Mouse (Mus musculus) hindbrain, embryonic 11.5 days (tissue): ENCODE results near the gene Oxct2a. TPM values are rescaled to one million over a fixed set of nuclear protein-coding genes. Genes with fewer than 3 reads are reported as not detected.
A peak's percentile ranks its signal among the peaks of the same experiment; 100 is the strongest.

Experiments used
- ATAC-seq: fragments of 200-750 bp; cut with Nextera tagmentation; 2 replicates; pipeline ENCODE4 v1.8.0; 2017; ENCODE audit warnings: mild to moderate bottlenecking, moderate TSS enrichment, moderate library complexity; ENCODE audit not compliant: low FRiP score
- DNase-seq: peaks from one replicate; pipeline ENCODE4 v3.0.0-alpha.2; 2015; ENCODE audit warnings: low spot score
- H3K27ac ChIP-seq: fragments of 300-500 bp; sonication (generic); 2 replicates; pipeline ENCODE4 v1.5.1; 2014; ENCODE audit warnings: mild to moderate bottlenecking, low read depth, low read length
- H3K27me3 ChIP-seq: fragments of 300-500 bp; sonication (generic); 2 replicates; pipeline ENCODE4 v1.6.1; 2014; ENCODE audit warnings: mild to moderate bottlenecking, low read length, moderate library complexity, mixed read lengths; ENCODE audit not compliant: control insufficient read depth, insufficient read depth
- H3K36me3 ChIP-seq: fragments of 300-500 bp; sonication (generic); 2 replicates; pipeline ENCODE4 v1.6.1; 2014; ENCODE audit warnings: mild to moderate bottlenecking, low read length, moderate library complexity, mixed read lengths; ENCODE audit not compliant: control insufficient read depth, insufficient read depth
- H3K4me1 ChIP-seq: fragments of 300-500 bp; sonication (generic); replicated peaks from 2 replicates; pipeline ENCODE4 v1.6.1; 2014; ENCODE audit warnings: low read length, mixed read lengths; ENCODE audit not compliant: control insufficient read depth, insufficient read depth
- H3K4me2 ChIP-seq: fragments of 300-500 bp; sonication (generic); replicated peaks from 2 replicates; pipeline ENCODE4 v1.6.1; 2014; ENCODE audit warnings: mild to moderate bottlenecking, low read depth, low read length
- H3K4me3 ChIP-seq: fragments of 300-500 bp; sonication (generic); 2 replicates; pipeline ENCODE4 v1.5.1; 2014; ENCODE audit warnings: low read depth, low read length
- H3K9ac ChIP-seq: fragments of 300-500 bp; sonication (generic); 2 replicates; pipeline ENCODE4 v1.6.1; 2014; ENCODE audit warnings: low read depth, low read length
- H3K9me3 ChIP-seq: fragments of 300-500 bp; sonication (generic); 2 replicates; pipeline ENCODE4 v1.6.1; 2016; ENCODE audit warnings: low read length; ENCODE audit not compliant: control insufficient read depth
- WGBS: fragments of 180-500 bp; shearing (Covaris S2); extraction: QIAGEN DNeasy Blood & Tissue Kit; methylation state at CpG from one replicate; pipeline ENCODE4 v1.1.7; 2014; 5-methylcytosine and 5-hydroxymethylcytosine counted together
- polyA plus RNA-seq: library from polyadenylated mRNA; unstranded; fragments of >200 nt; fragmentation: Nextera tagmentation; extraction: Ambion mirVana; gene quantifications from 2 replicates; pipeline ENCODE4 v1.2.1, GENCODE M21; 2014

Gene Oxct2a
- polyA plus RNA-seq: not detected in 2 replicates

DNA sequence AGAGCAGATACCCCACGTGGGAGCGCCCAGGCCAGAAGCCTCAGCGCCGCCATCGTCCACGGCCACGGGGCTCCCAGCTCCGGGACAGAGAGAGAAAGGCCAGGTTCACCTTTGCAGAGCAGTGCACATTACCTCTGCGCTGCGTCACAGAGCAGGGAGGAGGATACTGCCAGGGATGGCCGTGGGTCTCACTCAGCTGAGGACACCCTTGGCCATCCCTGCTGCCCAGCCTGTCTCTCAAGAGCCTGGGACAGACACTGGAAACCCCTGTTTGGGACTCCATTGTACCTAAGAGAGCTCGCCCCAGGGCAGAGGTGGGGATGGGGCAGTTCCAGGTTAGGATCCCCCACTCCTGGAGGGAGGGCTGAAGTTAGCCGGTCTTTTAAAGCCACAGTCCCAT lies at the start of gene Oxct2a:
Gene Oxct2a, minus strand, starts transcription at position 101 of the 400 bp plus-strand sequence.
- H3K9me3 ChIP-seq: no peaks in the 10 kb centered on the region
- no peaks in the 10 kb centered on the region for H3K36me3 ChIP-seq
- WGBS: 7% methylated on average over 13 of the region's 13 CpGs
- DNase-seq (no peak), ATAC-seq (0 out of 2 replicates have a peak, but pooled peaks have one; percentile 10)
- H3K9ac ChIP-seq: no peak within 1 kb of the TSS
- H3K27ac ChIP-seq: no peak within 1 kb of the TSS
- H3K27me3 ChIP-seq: peaks cover 8% of the 10 kb centered on the region
- peak within 1 kb of the TSS; percentile 25 for H3K4me2 ChIP-seq
- H3K4me1 ChIP-seq: no peaks in the 10 kb centered on the region
- peak within 1 kb of the TSS; percentile 6; the same call in 1 of the 2 replicates for H3K4me3 ChIP-seq

DNA sequence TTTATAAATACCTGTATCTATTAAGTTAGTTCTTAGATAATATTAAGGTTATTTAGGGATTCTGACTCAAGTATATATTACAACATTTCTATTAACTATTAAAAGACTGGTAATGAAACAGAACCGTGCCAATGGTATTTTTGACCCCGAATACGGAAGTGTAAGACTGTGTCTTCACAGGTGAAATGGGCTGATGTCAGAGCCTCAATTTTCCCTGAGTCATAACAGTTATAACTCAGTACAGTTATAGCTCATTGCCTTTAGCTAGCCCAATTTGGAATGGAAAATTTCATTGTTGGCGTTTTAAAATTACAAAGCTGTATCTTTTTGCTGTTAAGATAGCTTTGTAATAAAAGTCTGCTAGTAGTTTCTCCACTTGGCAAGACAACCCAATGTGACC lies 40.1 kb upstream of the Oxct2a start:
- no peak for DNase-seq
- Histone ChIP-seq H3K4me2 (no peak overlapping the region), H3K9ac (no peak overlapping the region), H3K9me3 (no peaks in the 10 kb centered on the region), H3K4me1 (no peaks in the 10 kb centered on the region), H3K27ac (no peak overlapping the region), H3K4me3 (no peak overlapping the region), H3K27me3 (no peaks in the 10 kb centered on the region), H3K36me3 (peaks cover 26% of the 10 kb centered on the region)
- 96% methylated on average over 4 of the region's 4 CpGs for WGBS
- no peak for ATAC-seq

DNA sequence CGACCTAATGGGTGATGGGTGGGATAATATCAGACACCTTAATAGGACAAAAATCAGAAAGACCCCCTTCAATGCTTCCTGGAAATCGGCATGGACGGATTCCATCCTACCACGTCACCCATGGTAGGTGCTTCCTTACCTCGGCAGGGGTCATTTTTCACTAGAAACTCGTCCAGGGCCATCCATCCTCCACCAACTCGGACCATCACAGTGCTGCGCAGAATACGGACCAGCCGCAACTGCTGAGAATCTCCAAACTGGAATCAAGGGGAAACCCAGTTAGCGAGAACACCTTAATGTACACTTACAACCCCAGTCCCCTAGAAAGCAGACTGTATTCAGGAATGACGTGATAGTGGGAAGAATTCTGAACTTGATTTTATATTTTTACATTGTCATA lies 37.3 kb upstream of the Oxct2a start:
- Histone ChIP-seq H3K4me3 (no peak overlapping the region), H3K27ac (no peak overlapping the region), H3K9ac (no peak overlapping the region), H3K4me2 (no peak overlapping the region), H3K4me1 (no peaks in the 10 kb centered on the region), H3K36me3 (peaks cover 21% of the 10 kb centered on the region; the same call in 1 of the 2 replicates), H3K9me3 (no peaks in the 10 kb centered on the region), H3K27me3 (no peaks in the 10 kb centered on the region)
- no peak for ATAC-seq
- DNase-seq: no peak
- WGBS: 93% methylated on average over 12 of the region's 12 CpGs

DNA sequence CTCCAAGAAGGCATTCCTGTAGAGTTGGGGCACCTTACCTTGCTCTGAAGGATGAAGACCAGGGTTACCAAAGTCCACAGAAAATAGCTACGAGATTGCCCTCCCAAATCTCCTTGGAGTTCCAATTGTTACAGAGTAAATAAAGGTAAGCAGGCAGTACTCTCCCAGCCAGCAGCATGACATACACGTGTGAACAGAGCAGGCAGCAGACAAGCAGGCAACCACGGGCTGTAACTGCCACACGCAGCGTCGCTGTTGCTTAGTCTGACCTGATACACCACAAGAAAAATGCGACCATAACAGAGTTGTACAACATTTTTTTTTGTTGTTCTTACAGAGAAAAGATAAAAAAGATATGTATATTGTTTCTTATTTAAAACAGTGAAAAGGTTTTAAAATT lies 35.2 kb upstream of the Oxct2a start:
- no peak overlapping the region for H3K4me3 ChIP-seq
- WGBS: 93% methylated on average over 7 of the region's 7 CpGs
- no peak for DNase-seq
- peaks cover 27% of the 10 kb centered on the region for H3K36me3 ChIP-seq
- no peak for ATAC-seq
- H3K27me3 ChIP-seq: no peaks in the 10 kb centered on the region
- H3K9ac ChIP-seq: no peak overlapping the region
- H3K9me3 ChIP-seq: no peaks in the 10 kb centered on the region
- H3K4me1 ChIP-seq: no peaks in the 10 kb centered on the region
- no peak overlapping the region for H3K4me2 ChIP-seq
- no peak overlapping the region for H3K27ac ChIP-seq

DNA sequence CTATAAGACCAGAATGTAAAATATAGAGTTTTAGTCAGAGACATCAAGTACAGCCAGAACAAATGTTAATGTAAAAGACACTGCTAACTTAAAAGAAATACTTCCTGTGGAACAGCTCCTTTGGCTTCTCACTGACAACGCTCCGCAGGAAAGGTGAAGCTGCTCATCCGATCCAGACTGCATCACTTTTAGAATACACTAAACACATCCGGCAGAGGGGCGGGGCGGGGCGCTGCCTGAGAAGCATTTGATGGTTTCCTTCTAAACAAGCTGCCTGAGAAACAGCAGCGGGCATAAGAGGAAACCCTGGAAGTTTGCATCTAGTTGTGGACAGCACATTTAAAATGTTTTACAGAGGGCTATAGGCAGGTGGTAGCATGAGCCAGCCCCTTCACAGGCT lies 32.5 kb upstream of the Oxct2a start:
- DNase-seq (no peak), ATAC-seq (no peak)
- H3K4me1 ChIP-seq: no peaks in the 10 kb centered on the region
- H3K36me3 ChIP-seq: peaks cover 31% of the 10 kb centered on the region
- WGBS: 91% methylated on average over 8 of the region's 8 CpGs
- no peak overlapping the region for H3K9ac ChIP-seq
- no peak overlapping the region for H3K27ac ChIP-seq
- no peaks in the 10 kb centered on the region for H3K9me3 ChIP-seq
- H3K4me2 ChIP-seq: no peak overlapping the region
- H3K4me3 ChIP-seq: no peak overlapping the region
- no peaks in the 10 kb centered on the region for H3K27me3 ChIP-seq

DNA sequence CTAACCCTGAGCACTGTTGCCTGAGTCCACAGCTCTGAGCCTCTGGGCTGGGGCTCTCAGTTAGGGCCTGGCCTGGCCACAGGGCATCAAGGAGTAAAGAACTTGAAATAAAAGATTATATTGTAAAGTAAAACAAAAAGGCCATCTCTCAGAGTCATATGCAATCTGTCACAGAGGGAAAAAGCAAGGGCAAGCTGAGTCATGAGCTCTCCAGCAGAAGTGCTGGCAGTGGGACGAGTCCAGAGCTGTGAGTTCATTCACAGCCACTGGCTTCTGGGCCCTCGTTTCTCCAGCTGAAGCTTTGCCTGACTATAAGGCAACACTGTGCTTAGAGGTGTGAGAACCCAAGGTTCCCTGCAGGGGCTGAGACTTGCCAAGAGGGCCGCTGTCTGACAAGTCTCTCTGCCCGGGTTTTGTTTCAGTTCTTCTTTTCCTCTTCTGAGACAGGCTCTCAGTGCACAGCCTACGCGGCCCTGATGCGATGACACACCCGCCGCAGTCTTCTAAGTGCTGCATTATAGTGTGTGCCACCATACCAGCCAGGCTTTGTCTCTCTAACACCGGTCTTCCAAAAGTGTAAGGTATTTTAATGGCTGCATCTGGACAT lies 29.9 kb upstream of the Oxct2a start:
- 91% methylated on average over 10 of the region's 10 CpGs for WGBS
- H3K4me1 ChIP-seq: no peaks in the 10 kb centered on the region
- no peak for ATAC-seq
- H3K9me3 ChIP-seq: no peaks in the 10 kb centered on the region
- no peak overlapping the region for H3K4me2 ChIP-seq
- H3K4me3 ChIP-seq: no peak overlapping the region
- DNase-seq: no peak
- H3K9ac ChIP-seq: no peak overlapping the region
- H3K27ac ChIP-seq: no peak overlapping the region
- H3K27me3 ChIP-seq: no peaks in the 10 kb centered on the region
- H3K36me3 ChIP-seq: peaks cover 26% of the 10 kb centered on the region

DNA sequence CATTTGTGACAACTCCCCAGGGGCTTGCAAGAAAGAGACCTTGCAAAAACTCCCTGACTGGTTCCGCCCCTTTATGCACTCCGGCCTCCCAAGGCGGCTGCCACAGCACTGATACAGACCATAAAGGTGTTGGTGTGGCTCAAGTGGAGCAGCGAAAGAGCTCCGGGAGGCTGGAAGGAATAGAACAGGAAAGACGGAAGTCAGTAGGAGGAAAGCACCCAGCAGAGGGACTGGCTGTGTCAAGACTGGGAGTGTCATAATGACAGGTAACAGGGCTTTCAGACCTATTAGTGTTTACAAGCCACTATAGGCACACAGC lies 20.0 kb upstream of the Oxct2a start:
- Histone ChIP-seq H3K9me3 (no peaks in the 10 kb centered on the region), H3K4me2 (peak overlapping the region; percentile 95), H3K4me1 (no peaks in the 10 kb centered on the region; the same call in 1 of the 2 replicates), H3K9ac (no peak overlapping the region), H3K27me3 (peaks cover 41% of the 10 kb centered on the region), H3K27ac (no peak overlapping the region), H3K36me3 (0 out of 2 replicates have a peak, but pooled peaks cover 2% of the 10 kb centered on the region), H3K4me3 (peak overlapping the region; percentile 49)
- DNase-seq (peak; percentile 21), ATAC-seq (no peak)
- WGBS: 8% methylated on average over 6 of the region's 6 CpGs

DNA sequence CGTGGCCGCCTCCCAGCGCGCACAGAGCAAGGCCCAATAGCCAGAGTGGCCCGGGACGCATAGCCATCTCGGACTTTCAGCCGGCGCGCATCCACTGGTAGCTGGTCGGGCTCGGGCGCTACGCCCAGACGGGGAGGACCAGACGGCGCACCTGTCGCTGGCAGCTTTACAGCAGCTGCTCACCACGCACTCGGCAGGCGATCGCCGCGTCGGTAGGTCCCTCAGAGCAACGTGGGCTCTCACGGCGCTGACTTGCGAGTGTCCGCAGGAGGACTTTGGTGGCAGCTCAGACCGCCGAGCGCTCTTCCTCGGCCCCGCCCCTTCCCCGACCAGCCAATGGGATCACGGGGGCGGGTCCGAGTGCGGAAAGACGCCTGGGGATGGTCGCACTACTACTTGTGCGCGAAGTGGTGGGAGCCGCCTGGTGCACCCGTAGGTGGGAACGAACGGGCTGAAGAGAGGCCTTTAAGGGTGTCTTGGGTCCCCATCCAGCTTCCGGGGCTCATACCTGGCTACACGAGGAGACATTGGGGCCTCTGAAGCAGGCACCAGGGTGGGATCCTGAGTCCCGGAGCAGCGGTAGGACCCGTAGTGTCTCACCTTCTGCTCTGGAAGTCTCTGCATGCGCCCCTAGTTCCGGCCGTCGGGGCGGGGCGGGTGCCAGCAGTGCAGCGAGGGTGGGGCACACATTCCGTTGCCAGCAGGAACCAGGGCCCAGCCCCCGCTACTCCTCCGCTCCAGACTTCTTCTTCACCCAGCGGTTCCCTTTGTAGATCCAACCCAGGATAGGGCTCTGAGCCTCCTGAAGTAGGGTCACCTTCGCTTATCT lies 19.4 kb upstream of the Oxct2a start, which contains the start of gene Bmp8a:
Gene Bmp8a, minus strand, starts transcription at position 611 of the 829 bp plus-strand sequence.
- Histone ChIP-seq H3K27ac (no peak within 1 kb of the TSS), H3K27me3 (peaks cover 41% of the 10 kb centered on the region), H3K36me3 (no peaks in the 10 kb centered on the region), H3K4me3 (peak within 1 kb of the TSS; percentile 49), H3K9ac (peak within 1 kb of the TSS; percentile 47), H3K9me3 (no peaks in the 10 kb centered on the region), H3K4me1 (no peaks in the 10 kb centered on the region; the same call in 1 of the 2 replicates), H3K4me2 (peak within 1 kb of the TSS; percentile 95)
- ATAC-seq: peak; percentile 91
- WGBS: under 1% methylated on average over 65 of the region's 65 CpGs
- DNase-seq: peak; percentile 91
